Mouse (Mus musculus) myocyte (in vitro differentiated cells): ENCODE data around the gene Gdf3.

ENCODE experiments used
- CEBPB ChIP-seq: IDR thresholded peaks from 2 replicates; pipeline ENCODE4 v1.6.1; 2011; ENCODE audit warnings: mild to moderate bottlenecking, moderate library complexity; ENCODE audit not compliant: poor library complexity, insufficient read depth, severe bottlenecking
- E2F4 ChIP-seq: IDR thresholded peaks from one replicate; pipeline ENCODE4 v1.6.1; 2011; ENCODE audit warnings: mild to moderate bottlenecking, control low read depth, moderate library complexity; ENCODE audit not compliant: insufficient read depth
- MAX ChIP-seq: IDR thresholded peaks from one replicate; pipeline ENCODE4 v1.6.1; 2011; ENCODE audit warnings: low read depth, mild to moderate bottlenecking, control low read depth
- MYOG ChIP-seq, 3 experiments: IDR thresholded peaks; one replicate each; pipeline ENCODE4 v1.6.1; 2011; ENCODE audit warnings: control low read depth in 2 of 3, low read depth in 2 of 3, mild to moderate bottlenecking in 2 of 3; ENCODE audit not compliant: insufficient read length in 2 of 3, control insufficient read depth in 1 of 3, insufficient read depth in 1 of 3
- POLR2A ChIP-seq: IDR thresholded peaks from one replicate; pipeline ENCODE4 v1.6.1; 2011; ENCODE audit warnings: low read depth, mild to moderate bottlenecking, control low read depth, moderate library complexity; ENCODE audit not compliant: insufficient read length
- POLR2AphosphoS2 ChIP-seq: IDR thresholded peaks from one replicate; pipeline ENCODE4 v1.6.1; 2011; ENCODE audit warnings: low read depth, control low read depth; ENCODE audit not compliant: insufficient read length
- SRF ChIP-seq: IDR thresholded peaks from one replicate; pipeline ENCODE4 v1.6.1; 2011; ENCODE audit warnings: low read depth; ENCODE audit not compliant: control insufficient read depth, insufficient read length
- TCF12 ChIP-seq: IDR thresholded peaks from one replicate; pipeline ENCODE4 v1.6.1; 2011; ENCODE audit warnings: mild to moderate bottlenecking, control low read depth; ENCODE audit not compliant: poor library complexity, insufficient read depth, severe bottlenecking
- TCF3 ChIP-seq: IDR thresholded peaks from one replicate; pipeline ENCODE4 v1.6.1; 2011; ENCODE audit warnings: low read depth, control low read depth; ENCODE audit not compliant: insufficient read length
- USF1 ChIP-seq: IDR thresholded peaks from one replicate; pipeline ENCODE4 v1.6.1; 2011; ENCODE audit warnings: low read depth, mild to moderate bottlenecking, control low read depth, moderate library complexity

- TF ChIP-seq TCF12 (no peak), POLR2A (no peak), TCF3 (no peak), USF1 (no peak), MAX (no peak), E2F4 (no peak), POLR2AphosphoS2 (no peak), CEBPB (0 out of 2 replicates have a peak, but pooled peaks have one; percentile 46), SRF (no peak), MYOG (IDR thresholded peaks at IDR 0.05; ENCODE audit: control insufficient read depth in 1 of 3, insufficient read depth in 1 of 3, insufficient read length in 2 of 3, low read depth in 2 of 3) (no peak)
These were observed 40.6 kb upstream of the Gdf3 start for GRCm38 (mm10) chr6:122650398-122650980.
